Mouse (Mus musculus) liver, embryonic 11.5 days (tissue): ENCODE measurements around the gene Zfp831. TPM values are rescaled to one million over a fixed set of nuclear protein-coding genes. Genes with fewer than 3 reads are reported as not detected.

Experiments used
- ATAC-seq: fragments of 200-750 bp; cut with Nextera tagmentation; replicated peaks from 2 replicates; pipeline ENCODE4 v1.8.0; 2017; ENCODE audit warnings: moderate number of reproducible peaks, mild to moderate bottlenecking, moderate TSS enrichment, moderate library complexity; ENCODE audit not compliant: low FRiP score
- DNase-seq: peaks from one replicate; pipeline ENCODE4 v3.0.0-alpha.2; 2017; ENCODE audit warnings: low spot score
- H3K27ac ChIP-seq: fragments of 300-500 bp; sonication (generic); 2 replicates; pipeline ENCODE4 v1.5.1; 2014; ENCODE audit warnings: mild to moderate bottlenecking, low read depth, low read length, control low read depth
- H3K27me3 ChIP-seq: fragments of 300-500 bp; sonication (generic); replicated peaks from 2 replicates; pipeline ENCODE4 v1.6.1; 2014; ENCODE audit warnings: low read length, mixed read lengths; ENCODE audit not compliant: control insufficient read depth, insufficient read depth
- H3K36me3 ChIP-seq: fragments of 300-500 bp; sonication (generic); 2 replicates; pipeline ENCODE4 v1.6.1; 2014; ENCODE audit warnings: mild to moderate bottlenecking, low read length, moderate library complexity, mixed read lengths; ENCODE audit not compliant: control insufficient read depth, insufficient read depth
- H3K4me1 ChIP-seq: fragments of 300-500 bp; sonication (generic); replicated peaks from 2 replicates; pipeline ENCODE4 v1.6.1; 2014; ENCODE audit warnings: low read length, mixed read lengths; ENCODE audit not compliant: control insufficient read depth, insufficient read depth
- H3K4me2 ChIP-seq: fragments of 300-500 bp; sonication (generic); 2 replicates; pipeline ENCODE4 v1.6.1; 2014; ENCODE audit warnings: mild to moderate bottlenecking, control low read depth, moderate library complexity
- H3K4me3 ChIP-seq: fragments of 300-500 bp; sonication (generic); 2 replicates; pipeline ENCODE4 v1.5.1; 2014; ENCODE audit warnings: low read depth, low read length, control low read depth
- H3K9ac ChIP-seq: fragments of 300-500 bp; sonication (generic); 2 replicates; pipeline ENCODE4 v1.6.1; 2014; ENCODE audit warnings: low read depth, low read length, control low read depth
- H3K9me3 ChIP-seq: fragments of 300-500 bp; sonication (generic); 2 replicates; pipeline ENCODE4 v1.6.1; 2016; ENCODE audit warnings: low read length, inconsistent platforms, mixed read lengths; ENCODE audit not compliant: control insufficient read depth
- WGBS: fragments of 180-500 bp; shearing (Covaris S2); extraction: QIAGEN DNeasy Blood & Tissue Kit; methylation state at CpG from one replicate; pipeline ENCODE4 v1.1.7; 2014; 5-methylcytosine and 5-hydroxymethylcytosine counted together
- polyA plus RNA-seq: library from polyadenylated mRNA; unstranded; fragments of >200 nt; fragmentation: Nextera tagmentation; extraction: Ambion mirVana; gene quantifications from 2 replicates; pipeline ENCODE4 v1.2.1, GENCODE M21; 2014

Gene Zfp831
- polyA plus RNA-seq, 1 experiment from 2014 or later: not detected

- no peaks in the 10 kb centered on the region for H3K27me3 ChIP-seq
- no peak for ATAC-seq
- no peaks in the 10 kb centered on the region for H3K9me3 ChIP-seq
- no peak overlapping the region for H3K4me3 ChIP-seq
- H3K36me3 ChIP-seq: no peaks in the 10 kb centered on the region
- no peaks in the 10 kb centered on the region for H3K4me1 ChIP-seq
- H3K9ac ChIP-seq: no peak overlapping the region
- WGBS: 79% methylated on average over 10 of the region's 10 CpGs
- H3K4me2 ChIP-seq: no peak overlapping the region
- no peak overlapping the region for H3K27ac ChIP-seq
- DNase-seq: no peak
Observed at GRCm38 (mm10) chr2:174727114-174727823, 83.9 kb downstream of the Zfp831 start.

GRCm38 (mm10) chr2:174731939-174732338 is 88.6 kb downstream of the Zfp831 start:
- ATAC-seq: no peak
- WGBS: 76% methylated on average over 5 of the region's 5 CpGs

GRCm38 (mm10) chr2:174735270-174735669 is 91.9 kb downstream of the Zfp831 start:
- Histone ChIP-seq H3K9ac (no peak overlapping the region), H3K4me2 (no peak overlapping the region), H3K9me3 (no peaks in the 10 kb centered on the region), H3K27ac (no peak overlapping the region), H3K4me3 (no peak overlapping the region), H3K4me1 (no peaks in the 10 kb centered on the region), H3K27me3 (no peaks in the 10 kb centered on the region), H3K36me3 (no peaks in the 10 kb centered on the region)
- no peak for DNase-seq
- no peak for ATAC-seq
- 90% methylated on average over 1 of the region's 1 CpGs for whole genome bisulfite sequencing

More at GRCm38 (mm10) chr2:174731939-174732338, 88.6 kb downstream of the Zfp831 start:
- Histone ChIP-seq H3K9ac (no peak overlapping the region), H3K9me3 (no peaks in the 10 kb centered on the region), H3K27me3 (no peaks in the 10 kb centered on the region), H3K4me3 (no peak overlapping the region), H3K4me1 (no peaks in the 10 kb centered on the region), H3K27ac (no peak overlapping the region), H3K4me2 (no peak overlapping the region), H3K36me3 (no peaks in the 10 kb centered on the region)
- no peak for DNase-seq

GRCm38 (mm10) chr2:174747182-174747581 is 103.8 kb downstream of the Zfp831 start:
- 74% methylated on average over 1 of the region's 1 CpGs for WGBS
- no peaks in the 10 kb centered on the region for H3K36me3 ChIP-seq
- no peaks in the 10 kb centered on the region for H3K9me3 ChIP-seq
- no peak overlapping the region for H3K27ac ChIP-seq
- DNase-seq: no peak
- H3K4me2 ChIP-seq: no peak overlapping the region
- H3K4me1 ChIP-seq: no peaks in the 10 kb centered on the region
- no peak overlapping the region for H3K4me3 ChIP-seq
- H3K27me3 ChIP-seq: no peaks in the 10 kb centered on the region
- ATAC-seq: no peak
- H3K9ac ChIP-seq: no peak overlapping the region

GRCm38 (mm10) chr2:174748381-174748780 is 105.0 kb downstream of the Zfp831 start:
- Histone ChIP-seq H3K4me1 (no peaks in the 10 kb centered on the region), H3K9me3 (no peaks in the 10 kb centered on the region), H3K4me3 (no peak overlapping the region), H3K27ac (no peak overlapping the region), H3K27me3 (no peaks in the 10 kb centered on the region), H3K9ac (no peak overlapping the region), H3K4me2 (peak overlapping the region; percentile 36; the same call in 1 of the 2 replicates), H3K36me3 (no peaks in the 10 kb centered on the region)
- WGBS: 72% methylated on average over 8 of the region's 8 CpGs
- DNase-seq (no peak), ATAC-seq (peak; percentile 38; the same call in 1 of the 2 replicates)

- no peak overlapping the region for H3K9ac ChIP-seq
- DNase-seq (no peak), ATAC-seq (no peak)
- no peak overlapping the region for H3K4me3 ChIP-seq
- H3K27me3 ChIP-seq: no peaks in the 10 kb centered on the region
- no peaks in the 10 kb centered on the region for H3K4me1 ChIP-seq
- no peaks in the 10 kb centered on the region for H3K36me3 ChIP-seq
- no peak overlapping the region for H3K4me2 ChIP-seq
- no peak overlapping the region for H3K27ac ChIP-seq
- no peaks in the 10 kb centered on the region for H3K9me3 ChIP-seq
- WGBS: 86% methylated on average over 1 of the region's 1 CpGs
Observed at GRCm38 (mm10) chr2:174753197-174753596, 109.9 kb downstream of the Zfp831 start.

GRCm38 (mm10) chr2:174754231-174754630 is 110.9 kb downstream of the Zfp831 start:
- no peak for ATAC-seq
- Histone ChIP-seq H3K27ac (no peak overlapping the region), H3K9ac (no peak overlapping the region), H3K27me3 (no peaks in the 10 kb centered on the region), H3K36me3 (no peaks in the 10 kb centered on the region), H3K4me2 (no peak overlapping the region), H3K9me3 (no peaks in the 10 kb centered on the region), H3K4me3 (no peak overlapping the region), H3K4me1 (no peaks in the 10 kb centered on the region)
- DNase-seq: no peak
- 67% methylated on average over 1 of the region's 1 CpGs for WGBS

GRCm38 (mm10) chr2:174759189-174759588 is 115.9 kb downstream of the Zfp831 start:
- 66% methylated on average over 4 of the region's 4 CpGs for WGBS
- no peaks in the 10 kb centered on the region for H3K9me3 ChIP-seq
- DNase-seq (no peak), ATAC-seq (no peak)
- peaks cover 20% of the 10 kb centered on the region for H3K27me3 ChIP-seq
- H3K9ac ChIP-seq: no peak overlapping the region
- no peak overlapping the region for H3K4me3 ChIP-seq
- H3K4me2 ChIP-seq: no peak overlapping the region
- no peaks in the 10 kb centered on the region for H3K4me1 ChIP-seq
- no peaks in the 10 kb centered on the region for H3K36me3 ChIP-seq
- H3K27ac ChIP-seq: no peak overlapping the region
